Mouse (Mus musculus): Measurements from ENCODE around the gene Eef1akmt1.

GRCm38 (mm10) chr14:57535646-57536045 lies 35.8 kb downstream of the Eef1akmt1 start:
- TF ChIP-seq CTCF (IDR thresholded peaks at IDR 0.05; ENCODE audit: low read depth) = no peak
- TF ChIP-seq EP300 (optimal IDR thresholded peaks at IDR 0.05) = no peak

Measured in stomach, postnatal 0 days (tissue).